Mouse (Mus musculus): ENCODE measurements around the gene Mknk2. TPM values are rescaled to one million over a fixed set of nuclear protein-coding genes. Genes with fewer than 3 reads are reported as not detected.

Mknk2 gene
- total and polyA plus RNA-seq, 3 experiments, result 47.4 to 184 (median 87.1) TPM

DNA sequence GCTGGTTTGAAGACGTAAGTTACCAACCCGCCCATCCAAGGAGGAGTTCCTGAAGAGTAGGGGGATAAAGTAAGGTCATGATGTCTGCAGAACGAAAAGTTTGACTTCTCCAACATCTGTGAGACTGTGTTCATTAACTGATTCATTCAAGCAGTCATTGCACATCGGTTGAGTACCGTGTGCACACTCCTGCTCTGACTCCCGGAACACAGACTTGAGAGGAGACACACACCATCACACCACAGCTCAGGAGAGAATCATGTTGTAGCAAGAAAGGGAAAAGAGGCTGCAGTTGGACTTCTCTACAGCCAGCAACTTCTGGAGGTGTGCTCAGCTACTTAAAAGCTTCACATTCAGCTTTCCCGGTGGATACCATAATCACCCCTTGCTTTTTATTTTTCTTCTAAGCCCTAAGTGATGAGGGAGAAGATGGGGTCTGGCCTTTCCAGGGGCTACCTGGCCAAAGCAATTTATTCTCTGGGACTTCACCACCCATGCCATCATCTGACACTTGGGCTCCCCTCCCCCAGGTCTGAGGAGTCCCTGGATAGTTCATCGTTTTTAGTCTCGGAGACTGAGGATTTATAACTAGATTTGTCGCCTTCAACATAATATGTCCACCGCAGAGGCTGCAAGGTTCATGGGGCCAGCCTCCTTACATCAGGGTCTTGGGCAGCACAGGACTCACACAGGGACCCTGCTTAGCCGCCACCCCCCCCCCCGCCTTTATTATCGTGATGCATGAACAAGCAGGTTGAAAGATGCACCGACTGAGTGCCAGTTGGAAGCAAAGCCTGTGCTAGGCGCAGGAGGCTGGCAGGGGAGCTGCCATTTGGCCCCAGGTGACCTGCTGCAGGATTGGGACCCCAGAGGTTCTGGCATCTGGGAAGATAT is 56.9 kb downstream of the Mknk2 start:
- DNase-seq (ENCODE audit: low read depth, low spot score), result no peak
- peaks cover 0 to 18% of the 10 kb centered on the region in 2 experiments; a peak in 2 of 4 replicates for H3K4me1 ChIP-seq (ENCODE audit: control insufficient read depth in 1 of 2, insufficient read depth in 2 of 2, low read length in 2 of 2)
- H3K27me3 ChIP-seq (ENCODE audit: control insufficient read depth in 1 of 2, insufficient read depth in 2 of 2, low read length in 2 of 2), result no peaks in the 10 kb centered on the region
- TF ChIP-seq CHD1 (IDR thresholded peaks at IDR 0.05; ENCODE audit: low read depth, low read length) (no peak), RCOR1 (IDR thresholded peaks at IDR 0.05; ENCODE audit: low read depth, low read length) (no peak)
- H3K27ac ChIP-seq (ENCODE audit: control insufficient read depth, low read depth, low read length), result peak overlapping the region; percentile 60
- H3K9ac ChIP-seq (ENCODE audit: control insufficient read depth, low read depth, low read length, poor library complexity, severe bottlenecking), result peak overlapping the region; percentile 68
- no peaks in the 10 kb centered on the region for H3K9me3 ChIP-seq (replicated peaks; ENCODE audit: insufficient read depth, low read length)
- H3K79me2 ChIP-seq (ENCODE audit: control insufficient read depth, insufficient read depth, low read length, poor library complexity), result peaks cover 34% of the 10 kb centered on the region
- peak overlapping the region; percentile 70 to 83 for H3K4me3 ChIP-seq (ENCODE audit: control insufficient read depth in 1 of 2, insufficient read depth in 1 of 2, low read depth in 2 of 2, low read length in 2 of 2)
- 0 out of 4 replicates have a peak, but pooled peaks cover 0 to 2% of the 10 kb centered on the region in 2 experiments for H3K36me3 ChIP-seq (ENCODE audit: control insufficient read depth in 1 of 2, insufficient read depth in 2 of 2, low read length in 2 of 2)

GRCm38 (mm10) chr10:80620365-80620764 is 57.5 kb downstream of the Mknk2 start:
- peaks cover 28% of the 10 kb centered on the region for H3K79me2 ChIP-seq (ENCODE audit: control insufficient read depth, insufficient read depth, low read length, poor library complexity)
- DNase-seq (ENCODE audit: low read depth, low spot score), result no peak
- no peaks in the 10 kb centered on the region for H3K27me3 ChIP-seq (ENCODE audit: control insufficient read depth in 1 of 2, insufficient read depth in 2 of 2, low read length in 2 of 2)
- no peaks in the 10 kb centered on the region for H3K9me3 ChIP-seq (replicated peaks; ENCODE audit: insufficient read depth, low read length)
- H3K27ac ChIP-seq (ENCODE audit: control insufficient read depth, low read depth, low read length), result no peak overlapping the region
- H3K36me3 ChIP-seq (ENCODE audit: control insufficient read depth in 1 of 2, insufficient read depth in 2 of 2, low read length in 2 of 2), result 0 out of 4 replicates have a peak, but pooled peaks cover 0 to 2% of the 10 kb centered on the region in 2 experiments
- H3K4me1 ChIP-seq (ENCODE audit: control insufficient read depth in 1 of 2, insufficient read depth in 2 of 2, low read length in 2 of 2), result peaks cover 0 to 18% of the 10 kb centered on the region in 2 experiments; a peak in 2 of 4 replicates
- no peak for TF ChIP-seq TAL1 (IDR thresholded peaks at IDR 0.05; ENCODE audit: low read length)
- no peak for TF ChIP-seq HCFC1 (IDR thresholded peaks at IDR 0.05; ENCODE audit: low read depth, low read length)
- TF ChIP-seq CHD1 (IDR thresholded peaks at IDR 0.05; ENCODE audit: low read depth, low read length), result no peak
- TF ChIP-seq MAFK (IDR thresholded peaks at IDR 0.05; ENCODE audit: borderline replicate concordance, low read depth, low read length), result no peak
- TF ChIP-seq EP300 (IDR thresholded peaks at IDR 0.05; ENCODE audit: low read depth in 1 of 2, low read length in 2 of 2), result no peak
- no peak for TF ChIP-seq NELFE (IDR thresholded peaks at IDR 0.05; ENCODE audit: low read depth, low read length)
- no peak for TF ChIP-seq CTCF (IDR thresholded peaks at IDR 0.05 in 2 of 3, conservative IDR thresholded peaks at IDR 0.05 in 1 of 3; ENCODE audit: control insufficient read depth in 1 of 3, insufficient read depth in 1 of 3, low read depth in 2 of 3, low read length in 3 of 3, poor library complexity in 1 of 3, severe bottlenecking in 1 of 3)
- no peak for TF ChIP-seq UBTF (IDR thresholded peaks at IDR 0.05; ENCODE audit: borderline replicate concordance, insufficient read depth, low read depth, low read length)
- TF ChIP-seq TBP (IDR thresholded peaks at IDR 0.05; ENCODE audit: low read depth, low read length), result no peak
- TF ChIP-seq MAX (IDR thresholded peaks at IDR 0.05; ENCODE audit: low read length), result no peak
- TF ChIP-seq NRF1 (IDR thresholded peaks at IDR 0.05; ENCODE audit: insufficient read depth, low read depth, low read length, poor library complexity, severe bottlenecking), result no peak
- no peak for TF ChIP-seq TCF12 (IDR thresholded peaks at IDR 0.05; ENCODE audit: low read depth, low read length)
- TF ChIP-seq SMC3 (IDR thresholded peaks at IDR 0.05; ENCODE audit: low read depth, low read length), result no peak
- no peak for TF ChIP-seq MYB (IDR thresholded peaks at IDR 0.05; ENCODE audit: low read depth, low read length)
- TF ChIP-seq USF1 (IDR thresholded peaks at IDR 0.05; ENCODE audit: low read depth, low read length), result no peak
- TF ChIP-seq POLR2AphosphoS2 (IDR thresholded peaks at IDR 0.05; ENCODE audit: low read length), result no peak
- no peak for TF ChIP-seq KAT2A (conservative IDR thresholded peaks at IDR 0.05; ENCODE audit: low read depth, low read length)
- TF ChIP-seq ZKSCAN1 (IDR thresholded peaks at IDR 0.05; ENCODE audit: low read depth, low read length), result no peak
- no peak for TF ChIP-seq MAZ (IDR thresholded peaks at IDR 0.05; ENCODE audit: low read depth, low read length)
- no peak for TF ChIP-seq E2F4 (IDR thresholded peaks at IDR 0.05; ENCODE audit: borderline replicate concordance, low read depth, low read length)
- H3K9ac ChIP-seq (ENCODE audit: control insufficient read depth, low read depth, low read length, poor library complexity, severe bottlenecking), result no peak overlapping the region
- no peak overlapping the region for H3K4me3 ChIP-seq (ENCODE audit: control insufficient read depth in 1 of 2, insufficient read depth in 1 of 2, low read depth in 2 of 2, low read length in 2 of 2)

All from MEL (cell line).